Mouse (Mus musculus) embryo, embryonic 10 days (tissue): ENCODE measurements around the gene Cmtm6.

Source experiments
- DNase-seq: peaks from one replicate; pipeline ENCODE4 v3.0.0-alpha.2; 2015; ENCODE audit warnings: low spot score

Gene Cmtm6

GRCm38 (mm10) chr9:114729911-114730805 is 758 bp upstream of the Cmtm6 start:
- DNase-seq: no peak

DNA sequence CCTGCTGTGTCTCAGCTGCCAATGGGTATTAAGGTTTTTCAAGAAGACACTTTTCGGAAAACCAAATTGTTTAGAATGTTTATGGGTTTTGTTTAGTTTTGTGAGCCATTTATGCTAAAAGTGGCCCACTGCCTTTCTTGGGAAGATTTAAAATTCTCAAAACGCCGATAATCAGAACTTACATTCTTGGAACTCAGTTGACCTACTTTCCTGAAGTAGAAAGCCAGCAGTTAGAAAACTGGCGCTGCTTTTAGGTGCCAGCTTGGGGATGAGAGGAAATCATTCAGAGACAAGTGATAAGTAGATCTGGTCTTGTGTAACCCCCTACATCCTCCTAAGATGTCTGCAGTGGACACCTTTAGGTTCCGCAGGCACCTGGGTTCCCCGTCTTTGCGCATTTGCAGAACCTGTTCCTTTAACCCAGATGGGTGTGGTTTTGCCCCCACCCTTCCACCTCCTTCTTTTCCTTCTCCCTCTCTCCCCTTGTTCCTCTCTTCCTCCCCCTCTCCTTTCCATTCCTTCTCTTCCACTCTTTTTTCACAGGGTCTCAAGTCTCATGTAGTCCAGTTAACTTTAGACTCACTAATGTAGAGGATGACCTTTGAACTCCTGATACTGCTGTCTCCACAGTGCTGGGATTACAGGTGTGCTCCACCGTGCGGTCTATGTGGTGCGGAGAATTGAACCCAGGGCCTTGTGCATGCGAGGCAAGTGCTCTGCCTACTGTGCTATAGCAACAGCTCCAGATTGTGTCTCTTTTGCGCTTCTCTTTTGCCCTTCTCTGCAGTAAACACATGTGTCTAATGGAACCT is 1.2 kb downstream of the Cmtm6 start:
- no peak for DNase-seq

GRCm38 (mm10) chr9:114733238-114733637 is 2.3 kb downstream of the Cmtm6 start:
- DNase-seq: no peak

DNA sequence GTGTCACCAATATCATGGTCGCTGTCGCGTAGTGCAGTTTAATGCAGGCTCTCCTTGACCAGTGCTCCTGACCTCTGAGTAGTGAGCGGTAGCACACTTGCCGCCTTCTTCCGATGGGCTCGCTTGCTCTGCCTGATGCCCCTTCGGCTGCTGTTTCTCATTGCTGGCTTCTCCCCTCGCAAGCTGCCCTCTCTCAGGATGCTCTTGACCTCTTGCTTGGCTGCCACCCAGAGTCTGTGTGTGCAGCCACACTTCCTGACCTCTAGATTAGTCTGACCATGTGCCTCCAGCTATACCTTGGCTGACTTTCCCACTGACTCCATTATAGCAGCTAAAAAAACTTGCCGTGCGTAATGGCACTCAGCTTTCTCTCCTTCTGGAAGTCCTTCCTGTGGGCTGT is 5.5 kb downstream of the Cmtm6 start:
- peak; percentile 40 for DNase-seq

DNA sequence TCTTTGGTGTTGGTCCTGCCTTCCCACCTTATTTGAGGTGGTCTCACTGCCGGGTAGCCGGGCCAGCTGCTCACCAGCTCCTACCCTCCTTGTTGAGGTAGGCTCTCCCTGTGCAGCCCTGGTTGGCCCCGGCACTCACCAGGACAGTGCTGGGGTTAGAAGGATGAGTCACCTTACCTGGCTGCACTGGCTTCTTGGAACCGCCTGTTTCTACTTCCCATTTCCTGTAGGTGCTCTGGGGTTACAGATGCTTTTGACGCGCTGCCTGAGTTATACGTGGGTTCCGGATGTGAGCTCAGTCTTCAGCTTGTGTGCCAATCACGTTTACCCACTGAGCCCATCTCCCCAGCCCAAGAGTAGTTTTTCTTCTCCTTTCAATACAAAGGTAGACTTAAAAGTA is 9.4 kb downstream of the Cmtm6 start:
- DNase-seq: no peak

DNA sequence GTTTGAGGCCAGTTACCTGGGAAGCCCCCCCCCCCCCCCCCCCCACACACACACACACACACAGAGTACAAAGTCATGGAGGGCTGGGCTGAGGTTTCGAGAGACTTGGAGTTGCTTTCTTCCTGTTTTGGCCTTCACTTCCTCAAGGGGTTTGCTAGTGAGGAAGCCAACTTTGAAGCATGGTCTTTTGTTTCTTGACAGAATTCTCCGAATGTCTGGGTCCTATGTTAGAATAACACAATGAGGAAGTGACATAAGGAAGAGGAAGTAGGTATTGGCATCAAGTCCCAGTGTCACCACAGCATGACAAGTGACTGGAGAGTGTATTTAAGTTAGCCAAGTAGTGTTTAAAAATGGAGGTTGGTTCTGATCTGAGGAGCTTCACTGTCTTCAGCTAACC is 11.8 kb downstream of the Cmtm6 start:
- DNase-seq: no peak

GRCm38 (mm10) chr9:114745163-114745562 is 14.2 kb downstream of the Cmtm6 start:
- DNase-seq: no peak

GRCm38 (mm10) chr9:114745654-114746053 is 14.7 kb downstream of the Cmtm6 start:
- no peak for DNase-seq

GRCm38 (mm10) chr9:114747012-114747411 is 16.1 kb downstream of the Cmtm6 start:
- no peak for DNase-seq

GRCm38 (mm10) chr9:114747466-114747865 is 16.6 kb downstream of the Cmtm6 start:
- no peak for DNase-seq

DNA sequence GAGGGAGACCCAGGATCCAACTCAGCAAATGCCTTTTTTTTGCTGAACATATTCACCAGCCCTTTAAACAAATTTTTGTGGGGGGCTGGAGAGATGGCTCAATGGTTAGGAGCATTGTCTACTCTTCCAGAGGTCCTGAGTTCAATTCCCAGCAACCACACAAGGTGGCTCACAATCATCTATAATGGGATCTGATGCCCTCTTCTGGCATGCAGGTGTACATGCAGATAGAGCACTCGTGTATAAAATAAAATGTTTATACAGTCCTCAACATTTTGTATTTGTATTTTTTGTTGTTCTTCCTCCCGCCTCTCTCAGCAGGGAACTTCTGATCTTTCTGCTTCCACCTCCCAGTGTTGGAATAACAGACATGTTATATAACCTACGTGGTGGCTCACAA is 20.7 kb downstream of the Cmtm6 start:
- no peak for DNase-seq

- no peak for DNase-seq
Observed at GRCm38 (mm10) chr9:114752311-114752710, 21.4 kb downstream of the Cmtm6 start.

- DNase-seq: peak; percentile 94
Observed at GRCm38 (mm10) chr9:114752863-114753484, 22.1 kb downstream of the Cmtm6 start.

- DNase-seq: no peak
Observed at GRCm38 (mm10) chr9:114758272-114758671, 27.4 kb downstream of the Cmtm6 start.

DNA sequence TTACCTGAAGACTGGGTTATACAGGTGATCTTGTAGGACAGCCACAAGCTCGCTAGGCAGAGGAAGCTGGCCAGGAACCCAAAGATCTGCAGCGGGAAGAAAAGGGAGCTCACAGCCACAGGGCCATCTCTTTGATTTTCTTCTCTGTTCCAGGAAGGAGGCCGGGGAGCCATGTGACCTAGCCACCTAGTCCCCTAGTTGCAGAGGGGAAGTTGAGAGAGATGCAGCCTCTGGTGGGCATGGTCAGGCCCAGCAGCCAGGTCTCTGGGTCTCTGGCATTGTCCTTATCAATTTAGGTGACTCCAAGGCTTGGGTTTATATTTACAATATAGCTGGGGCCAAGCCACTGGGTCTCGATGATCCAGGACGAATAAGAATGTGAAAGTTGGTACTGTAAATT is 27.9 kb downstream of the Cmtm6 start:
- DNase-seq: no peak

DNA sequence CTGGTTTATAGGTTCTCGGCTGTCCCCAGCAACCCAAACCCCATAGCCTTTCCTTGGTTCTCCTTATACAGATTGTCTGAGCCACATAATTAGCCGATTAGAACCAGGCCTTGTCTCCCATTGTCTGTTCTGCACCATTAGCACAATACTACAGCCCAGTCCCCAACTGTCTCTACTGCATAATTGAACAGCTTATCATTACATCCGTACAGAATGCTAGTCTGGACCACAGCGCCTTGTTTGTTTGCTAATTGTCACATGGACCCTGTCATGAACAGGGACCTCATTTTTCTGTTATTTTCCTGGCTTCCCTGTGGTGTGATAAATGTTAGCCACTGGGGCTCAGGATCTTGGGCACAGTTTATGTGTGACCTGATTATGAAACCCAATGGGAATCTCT is 29.0 kb downstream of the Cmtm6 start:
- DNase-seq: no peak

GRCm38 (mm10) chr9:114760353-114760752 is 29.4 kb downstream of the Cmtm6 start:
- no peak for DNase-seq

DNA sequence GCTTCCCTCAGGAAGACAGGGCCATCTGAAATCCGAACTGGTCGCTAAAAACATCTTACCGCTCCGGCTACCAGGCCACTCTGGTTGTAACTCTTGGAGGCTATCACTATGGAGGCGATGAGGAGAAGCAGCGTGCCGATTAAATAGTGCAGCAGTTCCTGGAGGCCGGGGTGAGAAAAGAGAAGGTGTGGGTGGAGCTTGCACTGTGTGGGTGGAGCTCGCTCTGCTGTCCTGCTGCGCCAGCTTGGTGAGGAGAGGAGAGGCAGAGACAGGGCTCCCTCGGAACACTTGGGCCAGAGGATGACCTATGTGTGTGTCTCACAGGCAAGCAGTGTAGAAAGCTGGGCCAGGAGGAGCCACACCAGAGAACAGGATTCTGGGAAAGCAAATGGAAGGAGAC is 30.9 kb downstream of the Cmtm6 start:
- DNase-seq: no peak

GRCm38 (mm10) chr9:114763341-114763740 is 32.4 kb downstream of the Cmtm6 start:
- peak; percentile 70 for DNase-seq

GRCm38 (mm10) chr9:114767030-114767429 is 36.1 kb downstream of the Cmtm6 start:
- no peak for DNase-seq

DNA sequence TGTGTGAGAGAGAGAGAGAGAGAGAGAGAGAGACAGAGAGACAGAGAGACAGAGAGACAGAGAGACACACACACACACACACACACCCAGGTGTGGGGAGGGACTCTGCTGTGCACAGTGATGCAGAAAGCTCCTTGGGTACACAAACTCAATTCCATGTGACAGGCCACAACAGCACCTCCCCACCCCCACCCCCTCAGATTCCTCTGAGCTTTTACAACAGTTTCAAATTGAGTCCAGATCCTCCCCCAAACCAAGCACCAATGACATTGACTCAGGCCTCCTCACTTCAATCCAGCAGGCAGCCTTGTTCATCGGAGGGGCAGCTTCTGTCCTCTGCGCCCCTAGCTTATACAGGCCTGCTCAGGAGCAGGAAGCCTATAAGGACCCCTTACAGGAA is 36.6 kb downstream of the Cmtm6 start:
- no peak for DNase-seq

- no peak for DNase-seq
Observed at GRCm38 (mm10) chr9:114768066-114768465, 37.1 kb downstream of the Cmtm6 start.

GRCm38 (mm10) chr9:114770224-114770623 is 39.3 kb downstream of the Cmtm6 start:
- DNase-seq: no peak
